Mouse (Mus musculus): ENCODE data around the gene Angel2.
A peak's percentile ranks its signal among the peaks of the same experiment; 100 is the strongest.

Angel2 gene

DNA sequence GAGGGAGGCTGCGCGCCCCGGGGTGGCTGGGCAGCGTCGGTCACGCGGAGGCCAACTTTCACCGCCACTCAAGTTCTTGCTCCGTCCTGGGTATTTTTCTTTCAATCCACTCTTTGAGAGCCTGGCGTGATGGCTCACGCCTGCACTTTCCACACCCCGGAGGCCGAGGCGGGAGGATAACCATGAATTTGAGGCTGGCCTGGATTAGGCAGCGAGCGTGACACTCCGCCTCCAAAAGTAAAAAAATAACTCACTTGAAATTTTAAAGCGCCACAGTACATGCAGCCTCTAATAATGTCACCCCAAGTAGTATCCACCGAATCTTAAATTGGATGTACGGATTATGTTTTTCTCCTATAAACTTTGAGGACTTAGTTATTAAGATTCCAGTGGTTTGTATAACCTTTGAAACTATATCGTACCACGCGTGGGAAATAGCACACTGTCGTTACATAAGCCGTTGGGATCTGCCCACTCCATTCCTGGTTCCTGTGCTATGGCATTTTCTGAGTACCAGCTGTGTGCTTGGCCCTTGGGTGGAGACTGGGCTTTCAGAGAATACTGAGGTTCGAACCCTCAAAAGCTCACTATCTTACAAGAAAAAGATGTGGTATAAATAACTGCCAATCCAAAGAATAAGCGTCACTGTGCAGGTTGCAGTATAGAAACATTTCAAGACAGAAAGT lies 4.2 kb downstream of the Angel2 start:
- ATAC-seq (ENCODE audit: low TSS enrichment), result peak; percentile 31

DNA sequence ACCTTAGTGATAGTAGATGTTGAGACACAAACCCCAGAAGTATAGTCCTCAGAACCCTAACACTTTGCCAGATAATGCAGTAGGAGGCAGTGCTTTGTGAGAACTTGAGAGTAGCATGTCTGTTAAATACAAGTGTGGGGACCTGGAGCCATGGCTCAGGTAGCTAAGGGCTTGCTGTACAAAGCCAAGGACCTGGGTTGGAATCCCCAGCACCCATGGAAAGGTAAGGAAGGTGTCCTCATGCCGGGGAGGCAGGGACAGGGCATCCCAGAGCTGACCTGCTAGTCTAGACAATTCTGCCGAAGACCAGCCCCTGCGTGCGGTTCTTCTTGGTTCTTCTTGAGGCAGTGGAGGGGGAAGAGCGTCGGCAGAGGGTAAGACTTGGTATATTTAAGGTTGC lies 5.3 kb downstream of the Angel2 start:
- no peak for ATAC-seq (ENCODE audit: low TSS enrichment)

DNA sequence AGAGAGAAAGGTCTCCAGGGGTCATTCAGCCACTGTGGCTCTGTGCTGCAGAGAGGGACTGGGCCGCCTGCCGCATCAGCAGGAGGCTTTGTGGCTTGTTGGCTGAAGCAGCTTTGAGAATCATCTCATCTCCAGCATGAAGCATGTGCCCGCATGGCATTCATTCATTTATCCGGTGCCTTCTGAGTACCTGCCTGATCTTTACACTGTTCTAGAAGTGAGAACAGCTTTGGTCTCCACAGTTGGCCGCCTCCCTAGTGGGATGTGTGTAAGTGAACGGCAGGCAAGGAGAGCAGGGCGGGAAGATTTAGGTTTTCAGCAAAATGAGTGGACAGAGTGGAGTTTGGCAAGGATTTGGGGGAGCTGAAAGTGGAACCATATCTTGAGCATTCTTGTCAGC lies 14.9 kb downstream of the Angel2 start:
- no peak for ATAC-seq (ENCODE audit: low TSS enrichment)

DNA sequence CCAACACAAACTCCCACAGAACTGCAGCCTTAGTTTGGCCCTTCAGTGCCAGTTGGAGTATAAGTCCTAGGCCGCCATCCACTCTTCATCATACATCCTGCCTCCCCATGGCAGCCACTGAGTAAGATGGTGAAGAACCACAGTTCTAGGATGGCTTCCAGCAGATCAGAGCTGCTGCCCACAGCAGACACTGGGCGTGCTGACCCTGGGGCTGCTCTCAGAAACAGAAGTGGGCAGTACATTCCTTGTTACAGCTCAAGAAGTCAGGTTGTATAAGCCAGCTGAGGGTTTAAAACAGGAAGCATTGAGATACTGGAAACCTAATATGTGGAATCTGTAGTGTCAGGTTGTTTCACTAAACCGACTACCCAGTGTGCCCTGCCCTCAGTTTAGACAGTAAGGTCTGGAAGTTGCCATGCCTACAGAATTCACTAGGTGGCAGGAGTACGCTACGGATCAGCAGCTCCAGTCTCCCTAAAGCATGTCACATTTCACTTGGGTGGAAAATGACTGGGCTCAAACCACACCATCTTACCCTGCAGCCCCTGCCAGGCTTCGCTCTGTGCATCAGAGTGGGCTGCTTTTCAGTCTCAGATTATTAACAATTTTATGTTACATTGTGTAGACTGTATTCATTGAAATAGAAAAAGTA lies 19.3 kb downstream of the Angel2 start:
- ATAC-seq (ENCODE audit: low TSS enrichment), result peak; percentile 94

DNA sequence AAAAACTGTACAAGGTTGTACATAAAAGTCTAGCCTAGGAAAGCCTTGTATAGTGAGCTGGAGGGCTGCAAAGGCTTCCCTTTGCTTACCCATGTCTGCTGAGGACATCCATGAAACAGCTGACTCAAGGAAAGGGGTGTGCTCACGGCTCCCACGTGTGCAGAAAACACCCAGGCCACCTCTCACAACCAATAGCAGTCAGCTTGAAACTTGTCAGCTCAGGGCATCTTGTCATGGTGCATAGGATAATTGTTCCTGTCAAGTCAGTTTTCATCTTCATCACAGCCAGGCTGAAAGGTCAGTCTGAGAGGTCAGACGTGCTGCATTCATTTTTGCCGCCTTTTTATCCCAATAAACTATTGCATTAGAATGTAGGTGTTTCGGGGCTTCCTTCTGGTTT lies 23.1 kb downstream of the Angel2 start:
- no peak for ATAC-seq (ENCODE audit: low TSS enrichment)

DNA sequence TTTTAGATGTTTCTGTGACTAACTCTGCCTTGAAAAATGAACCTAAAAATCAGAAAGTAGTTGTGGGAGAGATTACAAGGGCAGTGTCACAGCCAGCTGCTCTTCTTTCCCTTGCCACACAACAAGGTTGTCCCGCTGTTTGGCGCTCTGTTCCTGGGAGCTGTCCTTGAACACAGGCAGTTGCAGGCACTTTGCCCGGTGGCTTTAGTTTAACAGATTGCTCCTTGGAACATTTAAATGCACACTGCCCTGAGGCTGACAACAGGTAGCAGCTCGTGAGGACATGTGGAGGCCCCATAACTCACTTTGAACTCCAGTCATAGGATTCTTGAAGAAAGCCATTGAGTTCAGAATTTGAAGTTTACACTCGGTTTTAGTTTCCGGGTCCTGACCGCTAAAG lies 23.5 kb downstream of the Angel2 start:
- no peak for ATAC-seq (ENCODE audit: low TSS enrichment)

DNA sequence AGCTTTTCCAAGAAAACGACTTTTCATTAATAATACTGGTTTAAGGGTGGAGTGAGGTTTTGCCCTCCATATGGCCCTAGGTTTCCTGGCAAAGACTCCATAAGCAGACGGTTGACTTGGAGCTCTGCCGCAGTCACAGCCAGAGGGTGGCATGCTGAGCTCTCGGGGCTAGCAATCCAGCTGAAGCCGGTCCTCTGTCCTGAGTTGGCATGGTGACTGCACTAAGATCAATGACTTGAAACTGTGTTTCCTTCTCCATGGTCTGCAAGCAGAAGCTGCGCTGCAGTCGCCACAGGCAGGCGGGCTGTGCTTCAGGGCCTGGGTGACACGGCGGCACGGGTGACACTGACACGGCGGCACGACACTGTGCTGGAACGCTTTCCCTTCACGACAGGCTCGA lies 23.9 kb downstream of the Angel2 start:
- no peak for ATAC-seq (ENCODE audit: low TSS enrichment)

DNA sequence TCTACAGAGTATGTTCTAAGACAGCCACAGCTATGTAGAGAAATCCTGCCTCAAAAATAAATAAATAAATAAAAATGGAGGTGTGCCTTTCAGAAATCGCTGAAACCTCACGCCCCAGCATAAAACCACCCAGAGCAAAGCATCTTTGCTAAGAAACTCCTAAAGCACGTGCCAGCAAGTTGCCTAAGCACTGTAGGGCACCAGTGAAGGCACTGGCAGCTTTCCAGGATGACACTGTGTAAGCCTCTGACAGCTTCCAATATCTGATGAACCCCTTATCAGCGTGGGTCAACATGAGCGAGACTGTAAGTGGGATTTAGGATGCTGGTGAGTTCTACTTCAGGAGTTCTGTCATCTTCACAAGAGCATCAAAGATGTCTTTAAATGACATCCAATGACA lies 26.1 kb downstream of the Angel2 start:
- no peak for ATAC-seq (ENCODE audit: low TSS enrichment)

DNA sequence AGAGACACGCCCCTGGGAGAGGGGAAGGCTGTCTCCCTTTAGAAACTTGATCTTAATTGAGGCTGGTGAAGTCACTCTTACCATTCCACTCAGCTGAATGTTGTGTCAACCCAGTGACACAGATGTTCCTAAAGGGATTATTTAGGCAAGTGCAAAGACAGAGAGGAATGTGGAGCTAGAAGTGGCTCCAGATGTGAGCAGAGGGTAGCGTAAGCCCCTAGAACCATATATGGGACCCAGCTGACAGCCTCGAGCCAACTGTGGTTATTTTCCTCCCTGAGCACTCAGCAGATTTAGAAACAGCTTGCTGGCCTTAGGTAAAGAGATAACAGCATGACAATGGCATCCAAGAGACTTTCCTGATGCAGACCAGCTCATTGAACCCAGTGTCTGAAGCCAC lies 28.1 kb downstream of the Angel2 start:
- no peak for ATAC-seq (ENCODE audit: low TSS enrichment)

DNA sequence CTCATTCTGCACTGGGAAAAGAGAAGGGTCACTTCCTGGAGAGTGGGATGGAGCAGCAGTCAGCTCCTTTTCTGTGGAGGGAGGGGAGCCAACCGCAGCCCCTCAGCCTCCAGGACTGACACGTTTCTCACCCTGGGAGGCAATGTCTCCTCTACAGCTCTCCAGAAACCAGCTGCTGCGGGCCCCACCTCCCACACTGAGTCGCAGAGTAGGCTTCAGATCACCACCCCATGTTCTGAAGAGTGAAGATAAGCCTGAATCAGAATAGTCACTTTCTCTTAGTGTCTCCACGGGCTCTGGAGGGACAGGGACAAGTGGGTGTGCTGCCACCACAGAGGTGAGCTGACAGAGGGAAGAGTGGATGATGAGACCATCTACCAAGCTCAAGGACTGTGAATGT lies 33.9 kb downstream of the Angel2 start:
- no peak for ATAC-seq (ENCODE audit: low TSS enrichment)

DNA sequence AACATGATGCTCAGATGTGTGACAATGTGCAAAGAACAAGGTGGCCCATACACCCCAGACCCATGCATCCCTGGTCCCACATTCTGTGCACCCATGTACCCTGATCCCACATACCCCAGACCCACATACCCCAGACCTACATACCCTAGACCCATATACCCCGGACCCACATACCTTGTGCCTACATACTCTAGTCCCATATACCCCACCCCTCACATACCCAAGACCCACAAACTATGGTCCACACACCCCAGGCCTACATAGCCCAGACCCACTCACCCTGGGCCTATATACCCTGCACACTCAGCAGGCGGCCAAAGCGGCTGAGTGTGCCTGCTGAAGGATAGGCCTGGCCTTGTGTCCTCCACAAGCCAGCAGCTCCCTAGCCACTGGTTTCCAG lies 37.8 kb downstream of the Angel2 start:
- ATAC-seq (ENCODE audit: low TSS enrichment), result no peak

DNA sequence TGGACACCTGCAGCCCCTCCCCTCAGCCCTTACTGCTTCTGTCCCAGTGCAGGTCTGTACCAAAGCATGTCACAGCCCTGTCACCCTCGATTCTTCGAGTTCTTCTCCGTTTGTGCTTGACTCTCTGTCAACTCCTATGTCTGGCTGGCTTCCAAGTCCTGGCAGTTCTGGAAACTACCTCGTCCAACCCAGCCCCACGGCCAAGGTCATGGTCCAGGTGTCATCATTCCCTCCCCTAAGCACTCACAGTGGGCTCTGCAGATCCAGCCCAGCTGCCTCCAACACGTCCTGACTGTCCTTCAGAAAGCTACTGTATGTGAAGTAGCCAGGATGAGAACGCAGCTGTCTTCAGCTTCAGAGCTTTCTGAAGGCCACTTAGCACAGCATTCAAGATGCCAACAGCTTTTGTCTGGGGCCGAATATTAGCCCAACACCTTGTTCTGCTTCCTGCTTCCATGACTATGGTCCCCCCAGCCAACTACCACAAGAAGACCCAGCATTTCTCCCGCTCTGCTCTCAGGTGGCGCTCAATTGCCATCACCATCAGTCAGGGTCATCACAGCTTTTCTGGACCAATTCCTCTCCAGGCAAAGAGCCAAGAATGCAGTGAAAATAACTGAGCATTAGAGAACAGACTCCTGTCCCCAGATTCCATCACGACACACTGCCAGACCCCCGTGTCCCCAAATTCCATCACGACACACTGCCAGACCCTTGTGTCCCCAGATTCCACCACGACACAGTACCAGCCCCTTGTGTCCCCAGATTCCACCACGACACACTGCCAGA lies 40.3 kb downstream of the Angel2 start:
- ATAC-seq (ENCODE audit: low TSS enrichment), result no peak

DNA sequence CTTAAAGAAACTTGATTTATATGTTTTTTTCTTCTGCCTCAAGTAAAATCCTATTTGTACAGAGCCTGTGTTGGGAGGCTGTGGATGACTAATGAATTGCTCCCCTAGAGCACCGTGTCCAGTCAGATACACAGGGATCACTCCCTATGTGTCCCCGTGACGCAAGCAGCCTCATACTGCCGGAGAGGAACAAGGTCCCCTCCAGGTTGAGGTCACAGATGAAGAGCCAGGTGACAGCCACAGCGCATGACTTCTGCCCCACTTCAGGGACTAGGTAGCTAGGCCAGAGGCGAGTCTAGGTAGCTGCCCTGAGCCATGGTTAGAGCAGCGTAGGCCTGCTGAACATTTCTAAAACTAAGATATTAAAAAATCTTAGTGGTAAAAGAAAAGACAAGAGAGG lies 43.1 kb downstream of the Angel2 start:
- ATAC-seq (ENCODE audit: low TSS enrichment), result no peak

DNA sequence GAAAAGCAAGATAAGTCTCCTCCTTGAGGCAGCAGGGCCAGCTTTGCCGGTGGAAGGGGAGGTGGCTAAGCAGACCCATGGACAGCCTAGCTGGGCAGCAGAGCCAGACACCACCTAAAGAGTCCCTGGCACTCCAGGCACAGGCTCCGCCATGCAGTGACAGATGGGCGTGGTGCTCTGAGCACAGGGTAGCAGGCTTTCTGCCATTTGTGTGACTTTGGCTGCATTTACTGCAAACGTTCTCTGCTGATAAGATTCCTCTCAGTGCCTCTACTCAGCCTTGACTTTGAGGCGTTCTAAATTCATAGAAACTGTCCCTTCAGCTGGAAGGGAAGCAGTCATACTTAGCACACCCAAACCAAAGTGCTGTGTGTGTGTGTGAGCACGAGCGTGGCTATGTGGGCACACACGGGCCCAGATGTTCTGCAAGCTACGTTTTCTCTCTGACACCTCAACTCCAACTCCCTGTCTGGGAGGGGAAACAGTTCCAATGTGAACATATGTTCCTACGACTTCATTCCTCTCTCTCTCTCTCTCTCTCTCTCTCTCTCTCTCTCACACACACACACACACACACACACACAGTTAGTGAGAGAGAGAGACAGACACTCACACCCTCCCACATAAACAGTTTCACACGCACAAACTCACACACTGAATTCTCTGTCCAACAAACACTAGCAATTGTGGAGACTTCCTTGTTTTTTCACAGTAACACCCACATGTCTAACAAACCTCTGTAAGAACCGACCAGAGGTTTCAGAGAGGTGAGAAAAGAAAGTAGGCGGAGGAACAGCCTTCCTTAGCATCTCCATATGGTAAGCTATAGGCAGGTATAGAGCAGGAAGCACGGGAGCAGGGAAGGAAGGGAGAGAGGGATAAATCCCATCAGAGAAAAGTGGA lies 47.0 kb downstream of the Angel2 start:
- ATAC-seq (ENCODE audit: low TSS enrichment), result peak; percentile 51

DNA sequence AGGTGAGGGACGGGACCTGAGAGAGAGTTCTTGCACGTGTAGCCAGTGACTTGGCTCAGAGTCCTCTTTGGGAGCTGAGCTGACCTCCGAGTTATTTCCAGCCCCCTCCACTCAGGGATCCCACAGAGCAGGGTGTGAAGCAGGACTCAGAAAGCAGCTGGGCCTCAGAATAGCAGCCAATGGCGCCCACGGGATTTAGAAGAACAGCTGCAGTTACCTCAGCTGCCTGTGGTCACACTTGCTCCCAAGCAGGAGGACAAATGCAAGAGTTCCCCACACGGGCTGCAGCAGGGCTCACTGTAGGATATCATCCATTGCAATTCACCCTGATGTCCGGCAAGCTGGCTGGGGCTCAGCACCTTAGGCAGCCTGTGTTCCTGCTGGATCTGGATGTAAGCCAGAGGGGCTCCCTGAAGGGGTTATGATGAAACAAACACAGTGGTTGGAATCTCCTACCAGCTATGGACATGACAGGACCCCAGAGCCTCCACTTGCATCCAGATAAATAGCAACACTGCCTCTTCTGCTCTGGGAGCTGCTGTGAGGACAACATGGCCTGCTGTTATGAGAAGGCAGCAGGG lies 47.8 kb downstream of the Angel2 start:
- peak; percentile 51 for ATAC-seq (ENCODE audit: low TSS enrichment)

DNA sequence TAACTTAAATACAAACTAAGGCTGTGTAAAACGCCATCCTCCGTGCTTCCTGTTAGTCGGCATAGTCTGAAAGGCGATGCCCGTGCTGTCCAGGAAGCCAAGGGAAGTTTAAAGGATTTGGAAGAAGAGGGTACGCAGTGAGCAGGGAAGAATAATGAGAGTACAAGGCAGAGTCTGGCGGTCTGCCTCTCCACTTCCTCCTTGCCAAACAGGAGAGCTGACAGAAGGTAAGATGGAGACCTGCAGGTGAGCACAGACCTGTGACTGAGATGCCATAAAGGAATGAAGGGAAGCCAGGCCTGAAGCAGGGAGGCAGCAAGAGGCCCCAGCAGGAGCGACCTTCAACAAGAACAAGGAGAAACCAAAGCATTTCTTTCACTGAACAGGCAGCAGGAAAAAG lies 49.3 kb downstream of the Angel2 start:
- ATAC-seq (ENCODE audit: low TSS enrichment), result no peak

DNA sequence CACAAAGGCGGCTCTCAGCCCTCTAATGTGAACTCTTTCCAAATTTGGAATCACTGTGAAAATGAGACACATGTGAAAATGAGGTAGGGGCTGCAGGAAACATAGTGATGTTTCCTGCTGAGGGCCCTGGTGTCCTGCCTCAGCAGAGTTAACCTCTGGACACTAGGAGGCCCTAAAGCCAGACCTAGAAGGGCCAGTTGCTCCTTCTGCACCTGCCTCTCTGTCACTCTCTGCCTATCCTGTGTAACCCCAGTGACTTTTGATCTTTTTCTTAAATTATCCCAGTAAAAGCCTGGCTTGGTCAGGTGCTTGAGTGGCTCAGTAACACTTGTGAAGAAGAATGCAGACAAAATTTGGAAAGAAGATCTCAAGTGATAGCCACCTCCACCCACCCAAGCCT lies 49.9 kb downstream of the Angel2 start:
- ATAC-seq (ENCODE audit: low TSS enrichment), result no peak

DNA sequence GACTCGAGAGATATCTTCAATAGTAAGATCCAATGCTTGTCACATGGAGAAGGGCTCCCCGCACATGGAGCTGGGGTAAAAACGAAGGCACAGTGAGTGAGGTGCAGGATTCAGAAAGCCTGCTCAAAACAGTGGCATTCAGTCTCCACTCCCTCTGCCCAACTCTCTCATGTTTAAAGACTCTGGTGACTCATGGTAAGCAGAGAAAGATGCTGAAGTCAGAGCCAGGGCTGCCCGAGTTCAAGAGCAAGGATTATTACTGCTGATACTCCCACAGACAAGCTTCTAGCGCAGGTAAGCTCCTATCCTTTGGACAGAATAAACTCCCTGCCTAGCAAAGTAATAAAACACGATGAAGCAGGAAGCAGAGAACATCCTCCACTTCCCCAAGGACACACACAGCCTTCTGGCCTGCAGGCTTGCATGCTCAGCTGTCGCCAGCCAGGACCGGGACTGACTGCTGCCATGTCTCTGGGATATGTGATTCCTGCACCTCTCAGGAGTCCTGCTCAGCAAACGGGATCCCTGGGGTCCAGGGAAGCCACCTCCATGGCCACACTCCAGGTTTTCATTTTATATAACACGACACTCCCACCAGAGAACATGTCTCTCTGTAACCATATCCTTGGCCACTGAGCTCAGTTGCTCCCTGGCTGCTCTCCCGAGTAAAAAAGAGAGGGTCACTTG lies 52.1 kb downstream of the Angel2 start:
- ATAC-seq (ENCODE audit: low TSS enrichment), result no peak

DNA sequence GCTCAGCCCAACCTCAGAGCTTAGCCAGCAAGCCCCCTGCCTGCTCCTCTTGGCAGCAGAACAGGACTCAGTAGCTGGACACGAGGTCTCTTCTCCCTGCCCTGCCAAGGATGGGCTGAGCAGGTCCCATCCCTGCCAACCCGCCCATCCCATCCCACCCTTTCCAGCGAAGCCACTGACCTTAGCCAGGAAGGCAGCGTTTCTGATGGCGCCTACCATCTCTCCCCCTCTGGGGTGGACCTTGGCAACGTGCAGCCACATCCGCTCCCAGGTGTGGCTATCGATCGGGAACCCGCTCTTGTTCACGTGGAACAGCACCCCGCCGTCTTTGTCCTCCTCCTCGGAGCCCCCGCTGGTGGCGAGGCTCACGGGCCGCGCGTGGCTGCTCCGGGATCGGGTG lies 53.1 kb downstream of the Angel2 start:
- no peak for ATAC-seq (ENCODE audit: low TSS enrichment)

DNA sequence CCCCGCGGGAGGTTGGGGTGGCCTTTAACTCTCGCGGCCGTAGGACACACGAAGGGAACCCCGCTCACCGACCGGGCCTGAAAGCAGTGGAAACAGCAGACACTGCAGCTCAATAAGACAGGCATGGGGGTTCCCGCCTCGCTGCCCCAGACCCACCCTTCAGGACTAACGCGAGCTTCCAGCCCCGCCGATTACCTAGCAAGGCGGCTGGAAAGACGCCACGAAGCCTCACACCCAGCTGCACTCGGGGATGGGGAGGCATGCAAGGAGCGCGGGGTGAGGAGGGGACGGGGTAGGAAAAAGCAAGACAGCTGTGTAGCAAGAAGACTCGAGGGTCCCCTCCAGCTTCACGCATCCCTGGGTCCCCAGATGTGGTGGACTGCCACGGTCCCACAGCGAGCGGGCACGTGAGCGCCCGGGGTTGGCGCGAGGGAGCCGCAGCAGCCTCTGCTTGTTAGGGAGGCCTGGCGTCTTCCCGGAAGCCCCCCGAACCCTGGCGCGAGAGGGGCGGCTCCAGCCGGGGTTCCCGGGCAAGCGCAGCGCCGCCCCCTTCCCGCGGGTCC lies 53.7 kb downstream of the Angel2 start:
- ATAC-seq (ENCODE audit: low TSS enrichment), result no peak

DNA sequence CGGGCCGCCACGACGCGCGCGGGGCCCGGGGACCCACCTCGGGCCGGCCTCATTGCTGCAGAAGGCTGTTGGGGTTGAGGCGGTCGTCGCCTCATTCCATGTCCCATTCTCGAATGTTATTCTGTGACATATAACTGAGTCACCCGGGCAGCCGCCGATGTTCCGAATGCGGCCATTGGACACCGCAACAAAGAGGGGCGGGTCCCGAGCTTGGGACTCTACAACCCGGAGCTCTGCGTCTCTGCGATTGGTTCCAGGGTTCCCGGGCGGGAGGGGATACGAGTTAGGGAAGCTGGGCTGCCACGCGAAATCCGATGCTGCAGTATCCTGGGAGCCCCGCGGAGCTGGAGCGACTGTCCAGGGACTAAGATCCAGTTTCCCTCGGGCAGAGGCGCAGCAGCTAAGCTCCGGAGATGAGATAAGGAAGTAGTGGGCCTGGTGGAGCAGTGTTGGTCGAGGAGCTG lies 54.2 kb downstream of the Angel2 start, which contains the start of gene Vash2:
Gene Vash2, minus strand, starts transcription at position 197 of the 464 bp plus-strand sequence.
- ATAC-seq (ENCODE audit: low TSS enrichment), result peak; percentile 87
